Mouse (Mus musculus) embryonic facial prominence, embryonic 15.5 days (tissue): ENCODE results near the gene Cars. TPM values are rescaled to one million over a fixed set of nuclear protein-coding genes. Genes with fewer than 3 reads are reported as not detected.

Experiments
- ATAC-seq: fragments of 200-750 bp; cut with Nextera tagmentation; 2 replicates; pipeline ENCODE4 v1.8.0; 2017; ENCODE audit warnings: low read depth, moderate TSS enrichment; ENCODE audit not compliant: insufficient number of reproducible peaks, low FRiP score, low TSS enrichment
- H3K27ac ChIP-seq: fragments of 300-500 bp; sonication (generic); replicated peaks from 2 replicates; pipeline ENCODE4 v1.5.1; 2015; ENCODE audit warnings: mild to moderate bottlenecking, inconsistent platforms
- H3K27me3 ChIP-seq: fragments of 300-500 bp; sonication (generic); 2 replicates; pipeline ENCODE4 v1.6.1; 2015; ENCODE audit warnings: inconsistent platforms
- H3K36me3 ChIP-seq: fragments of 300-500 bp; sonication (generic); 2 replicates; pipeline ENCODE4 v1.6.1; 2015; ENCODE audit warnings: mild to moderate bottlenecking, inconsistent platforms
- H3K4me1 ChIP-seq: fragments of 300-500 bp; sonication (generic); 2 replicates; pipeline ENCODE4 v1.6.1; 2015; ENCODE audit warnings: inconsistent platforms
- H3K4me2 ChIP-seq: fragments of 300-500 bp; sonication (generic); replicated peaks from 2 replicates; pipeline ENCODE4 v1.6.1; 2015; ENCODE audit warnings: mild to moderate bottlenecking, inconsistent platforms
- H3K4me3 ChIP-seq: fragments of 300-500 bp; sonication (generic); replicated peaks from 2 replicates; pipeline ENCODE4 v1.5.1; 2015; ENCODE audit warnings: mild to moderate bottlenecking, inconsistent platforms
- H3K9ac ChIP-seq: fragments of 300-500 bp; sonication (generic); 2 replicates; pipeline ENCODE4 v1.6.1; 2015; ENCODE audit warnings: inconsistent platforms
- H3K9me3 ChIP-seq: fragments of 300-500 bp; sonication (generic); replicated peaks from 2 replicates; pipeline ENCODE4 v1.6.1; 2016; ENCODE audit warnings: inconsistent platforms
- WGBS: fragments of 180-500 bp; shearing (Covaris S2); methylation state at CpG from one replicate; pipeline ENCODE4 v1.1.7; 2015; 5-methylcytosine and 5-hydroxymethylcytosine counted together
- polyA plus RNA-seq: library from polyadenylated mRNA; unstranded; fragments of >200 nt; fragmentation: Nextera tagmentation; extraction: Ambion mirVana; gene quantifications from 2 replicates; pipeline ENCODE4 v1.2.1, GENCODE M21; 2015

The Cars gene
- polyA plus RNA-seq, 1 experiment from 2014 or later, result 63.3 TPM

GRCm38 (mm10) chr7:143583025-143583424 is 16.9 kb downstream of the Cars start:
- no peak for ATAC-seq
- Histone ChIP-seq H3K4me1 (no peaks in the 10 kb centered on the region), H3K9me3 (no peaks in the 10 kb centered on the region), H3K4me3 (no peak overlapping the region), H3K9ac (no peak overlapping the region), H3K4me2 (no peak overlapping the region), H3K27ac (no peak overlapping the region), H3K27me3 (no peaks in the 10 kb centered on the region), H3K36me3 (peaks cover 89% of the 10 kb centered on the region)
- WGBS, result 90% methylated on average over 5 of the region's 5 CpGs

DNA sequence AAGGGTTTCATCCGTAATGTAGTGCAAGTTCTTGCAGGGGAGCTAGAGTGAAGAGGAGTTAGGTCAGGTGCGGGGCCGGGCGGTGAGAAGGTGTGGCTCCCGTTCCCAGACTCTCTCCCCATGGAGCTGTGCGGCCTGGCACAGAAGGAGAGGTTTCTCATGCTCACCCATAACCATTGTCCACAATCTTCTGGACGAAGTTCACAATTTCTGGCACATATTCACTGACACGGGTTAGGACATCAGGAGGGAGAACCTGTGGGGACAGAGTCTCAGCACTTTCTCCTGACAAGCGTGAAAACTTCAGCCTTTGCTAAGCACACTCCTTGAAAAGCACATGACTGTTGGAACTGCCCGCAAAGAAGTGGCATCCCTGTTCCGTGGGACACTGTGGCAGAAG is 24.1 kb downstream of the Cars start:
- Histone ChIP-seq H3K9ac (no peak overlapping the region), H3K4me3 (no peak overlapping the region), H3K27me3 (no peaks in the 10 kb centered on the region), H3K9me3 (no peaks in the 10 kb centered on the region), H3K4me2 (no peak overlapping the region), H3K27ac (no peak overlapping the region), H3K4me1 (no peaks in the 10 kb centered on the region), H3K36me3 (peaks cover 94% of the 10 kb centered on the region)
- 94% methylated on average over 11 of the region's 11 CpGs for WGBS
- ATAC-seq, result no peak

DNA sequence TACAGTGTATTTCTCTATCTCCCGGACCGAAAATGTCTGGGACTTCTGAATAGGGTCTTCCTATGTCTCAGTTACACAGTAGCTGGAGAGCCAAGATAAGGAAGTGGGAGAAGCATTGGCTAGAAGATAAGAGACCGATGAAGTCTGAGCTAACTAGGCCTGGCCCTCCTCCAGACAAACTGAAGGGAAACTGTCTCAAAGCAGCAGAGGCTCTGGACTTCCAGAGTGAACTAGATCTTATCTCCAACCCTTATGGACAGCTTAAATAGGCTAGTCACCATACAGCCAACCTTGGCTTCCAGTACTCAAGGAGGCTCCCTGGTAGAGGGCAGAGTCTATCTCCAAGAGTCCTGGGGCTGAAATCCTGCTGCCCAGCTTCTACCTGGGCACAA is 34.2 kb downstream of the Cars start:
- Histone ChIP-seq H3K4me2 (no peak overlapping the region), H3K4me1 (no peaks in the 10 kb centered on the region), H3K27me3 (no peaks in the 10 kb centered on the region), H3K36me3 (peaks cover 96% of the 10 kb centered on the region), H3K9me3 (no peaks in the 10 kb centered on the region), H3K9ac (no peak overlapping the region), H3K27ac (no peak overlapping the region), H3K4me3 (no peak overlapping the region)
- no peak for ATAC-seq
- 94% methylated on average over 3 of the region's 3 CpGs for WGBS

DNA sequence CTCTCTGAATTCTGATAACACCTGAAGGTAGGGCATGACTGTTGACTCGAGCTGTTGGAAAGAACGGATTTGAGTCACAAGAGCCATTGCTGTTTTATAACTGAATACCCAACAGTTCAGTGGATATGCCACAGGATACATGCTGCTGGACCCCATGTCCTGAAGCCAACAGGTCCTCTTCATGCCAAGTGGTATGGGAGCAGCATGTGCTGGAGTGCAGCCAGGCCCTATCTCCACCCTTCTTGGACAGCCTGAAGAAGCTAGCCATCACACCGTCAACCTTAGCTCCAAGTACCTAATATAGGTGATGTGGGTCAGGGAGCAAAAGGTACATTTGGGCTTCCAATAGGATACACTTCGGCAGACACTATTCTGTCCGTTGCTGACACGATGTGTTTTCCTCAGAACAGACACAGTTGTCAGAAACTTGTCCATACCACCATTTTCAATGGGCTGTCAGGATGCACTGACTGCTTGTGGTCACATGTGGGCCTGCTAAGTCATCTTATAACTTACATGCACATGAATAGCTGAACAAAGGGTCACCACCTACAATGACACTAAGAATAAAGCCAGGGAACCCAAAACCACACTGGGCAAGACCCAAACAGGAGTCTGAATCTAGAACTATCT is 34.8 kb downstream of the Cars start:
- WGBS, result 92% methylated on average over 6 of the region's 6 CpGs
- H3K36me3 ChIP-seq, result peaks cover 96% of the 10 kb centered on the region
- H3K4me2 ChIP-seq, result no peak overlapping the region
- no peak overlapping the region for H3K4me3 ChIP-seq
- no peaks in the 10 kb centered on the region for H3K27me3 ChIP-seq
- no peak for ATAC-seq
- H3K9ac ChIP-seq, result no peak overlapping the region
- no peaks in the 10 kb centered on the region for H3K9me3 ChIP-seq
- no peaks in the 10 kb centered on the region for H3K4me1 ChIP-seq
- no peak overlapping the region for H3K27ac ChIP-seq

DNA sequence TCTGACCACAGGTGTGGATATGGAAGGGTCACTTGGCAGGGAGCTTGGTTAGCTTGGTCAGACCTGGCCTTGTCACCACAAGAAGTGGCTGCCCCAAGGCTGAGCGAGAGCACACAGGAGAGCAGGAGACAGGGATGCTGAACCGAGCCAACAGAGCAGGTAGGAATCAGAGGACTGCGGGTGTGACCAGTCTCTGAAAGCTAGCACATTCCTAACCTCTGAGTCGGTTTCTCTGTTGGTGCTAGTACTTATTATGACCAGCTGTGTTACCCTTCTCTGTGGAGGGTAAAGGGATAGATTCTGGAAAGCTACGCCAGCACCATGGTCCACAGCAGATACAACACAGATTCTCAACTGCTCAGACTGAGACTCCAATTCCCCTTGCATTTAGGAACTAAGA is 36.1 kb downstream of the Cars start:
- no peak overlapping the region for H3K4me2 ChIP-seq
- no peak for ATAC-seq
- WGBS, result 73% methylated on average over 5 of the region's 5 CpGs
- no peak overlapping the region for H3K4me3 ChIP-seq
- H3K4me1 ChIP-seq, result no peaks in the 10 kb centered on the region
- no peaks in the 10 kb centered on the region for H3K9me3 ChIP-seq
- no peak overlapping the region for H3K27ac ChIP-seq
- H3K36me3 ChIP-seq, result peaks cover 95% of the 10 kb centered on the region
- H3K9ac ChIP-seq, result no peak overlapping the region
- no peaks in the 10 kb centered on the region for H3K27me3 ChIP-seq

DNA sequence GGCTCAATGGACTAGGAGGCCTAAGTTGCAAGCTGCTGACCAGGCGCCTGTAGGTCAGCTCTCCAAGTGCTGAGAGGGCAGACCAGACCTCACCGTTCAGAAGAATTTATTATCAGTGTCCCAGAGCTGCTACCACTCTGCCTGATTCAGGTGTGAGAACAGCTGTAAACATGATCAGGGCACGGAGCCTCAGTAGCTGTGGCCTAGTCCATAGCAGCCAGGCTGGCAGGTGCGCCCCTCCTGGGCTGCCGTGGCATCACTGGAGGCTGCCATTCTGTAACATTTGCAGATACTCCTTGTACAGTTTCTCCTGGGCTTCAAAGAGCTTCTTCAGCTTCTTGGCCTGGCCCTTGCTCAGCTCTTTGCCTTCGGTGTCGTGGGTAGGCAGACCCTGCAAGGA is 42.3 kb downstream of the Cars start:
- peaks cover 81% of the 10 kb centered on the region for H3K36me3 ChIP-seq
- H3K27me3 ChIP-seq, result no peaks in the 10 kb centered on the region
- no peak for ATAC-seq
- H3K4me2 ChIP-seq, result no peak overlapping the region
- H3K4me3 ChIP-seq, result no peak overlapping the region
- 93% methylated on average over 7 of the region's 7 CpGs for WGBS
- no peak overlapping the region for H3K9ac ChIP-seq
- no peaks in the 10 kb centered on the region for H3K4me1 ChIP-seq
- no peaks in the 10 kb centered on the region for H3K9me3 ChIP-seq
- no peak overlapping the region for H3K27ac ChIP-seq

DNA sequence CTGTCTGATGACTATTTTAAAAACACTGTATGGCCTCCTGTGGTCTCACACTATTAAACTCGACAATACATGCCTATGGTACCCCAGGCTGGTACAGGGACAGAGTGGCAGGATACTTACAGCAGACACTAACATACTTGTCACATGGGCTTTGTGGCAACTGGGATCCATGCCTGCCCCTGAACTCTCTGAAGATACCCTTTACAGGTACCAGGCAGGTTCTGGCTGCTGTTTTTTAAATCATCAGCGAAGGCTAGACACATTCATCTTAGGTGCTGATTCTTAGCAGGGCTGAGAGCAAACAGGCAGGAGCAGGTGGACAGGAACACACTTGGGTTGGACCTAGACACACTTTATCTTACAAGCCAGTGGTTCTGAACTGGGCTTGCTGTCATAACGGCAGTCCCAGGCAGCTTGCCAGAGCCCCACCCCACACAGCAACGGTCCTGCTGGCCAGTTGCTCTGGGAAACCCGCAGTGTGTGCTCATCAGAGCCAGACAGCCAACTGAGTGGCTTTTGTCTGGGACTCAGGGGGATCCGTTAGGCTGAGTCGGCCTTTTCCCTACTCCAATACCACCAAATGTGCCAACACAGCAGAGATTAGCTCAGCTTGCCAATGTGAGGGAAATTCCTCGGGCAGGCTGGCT is 42.8 kb downstream of the Cars start:
- H3K4me1 ChIP-seq, result no peaks in the 10 kb centered on the region
- H3K4me2 ChIP-seq, result no peak overlapping the region
- no peak overlapping the region for H3K27ac ChIP-seq
- WGBS, result 87% methylated on average over 8 of the region's 8 CpGs
- H3K36me3 ChIP-seq, result peaks cover 76% of the 10 kb centered on the region
- no peaks in the 10 kb centered on the region for H3K27me3 ChIP-seq
- H3K9me3 ChIP-seq, result no peaks in the 10 kb centered on the region
- H3K9ac ChIP-seq, result no peak overlapping the region
- H3K4me3 ChIP-seq, result no peak overlapping the region
- 0 out of 2 replicates have a peak, but pooled peaks have one; percentile 37 for ATAC-seq

DNA sequence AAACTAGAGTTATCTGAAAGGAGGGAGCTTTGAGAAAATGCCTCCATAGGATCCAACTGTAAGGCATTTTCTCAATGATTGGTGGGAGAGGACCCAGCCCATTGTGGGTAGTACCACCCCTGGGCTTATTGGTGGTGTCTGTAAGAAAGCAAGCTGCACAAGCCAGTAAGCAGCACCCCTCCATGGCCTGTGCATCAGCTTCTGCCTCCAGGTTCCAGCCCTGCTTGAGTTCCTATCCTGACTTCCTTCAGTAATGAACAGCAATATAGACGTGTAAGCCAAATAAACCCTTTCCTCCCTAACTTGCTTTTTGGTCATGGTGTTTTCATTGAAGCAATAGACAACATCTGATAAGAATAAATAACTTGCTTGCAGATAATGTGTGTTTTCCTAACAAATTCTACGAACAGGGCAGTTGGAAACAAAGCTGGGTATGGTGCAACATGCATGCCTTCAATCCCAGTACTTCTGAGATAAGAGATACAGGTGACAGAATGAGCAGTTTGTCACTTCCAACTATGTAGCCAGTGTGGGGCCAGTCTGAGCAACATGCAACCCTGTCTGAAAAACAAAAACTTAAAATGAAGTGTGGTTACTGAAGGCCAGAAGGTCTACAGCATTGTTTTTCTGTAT is 50.2 kb downstream of the Cars start:
- Histone ChIP-seq H3K27ac (peak overlapping the region; percentile 81), H3K9me3 (no peaks in the 10 kb centered on the region), H3K4me2 (peak overlapping the region; percentile 61), H3K4me1 (peaks cover 26% of the 10 kb centered on the region), H3K27me3 (no peaks in the 10 kb centered on the region), H3K4me3 (peak overlapping the region; percentile 97), H3K9ac (peak overlapping the region; percentile 31), H3K36me3 (peaks cover 7% of the 10 kb centered on the region; the same call in 1 of the 2 replicates)
- ATAC-seq, result no peak
- 32% methylated on average over 2 of the region's 2 CpGs for whole genome bisulfite sequencing

GRCm38 (mm10) chr7:143548976-143549457 is 50.9 kb downstream of the Cars start, which contains the start of gene Nap1l4:
TSS of gene Nap1l4 (minus strand) at chr7:143549106.
- peak; percentile 100 for ATAC-seq
- peak within 1 kb of the TSS; percentile 92 for H3K27ac ChIP-seq
- peak within 1 kb of the TSS; percentile 87 for H3K9ac ChIP-seq
- peaks cover 26% of the 10 kb centered on the region for H3K4me1 ChIP-seq
- peak within 1 kb of the TSS; percentile 97 for H3K4me3 ChIP-seq
- H3K4me2 ChIP-seq, result peak within 1 kb of the TSS; percentile 61
- H3K36me3 ChIP-seq, result 0 out of 2 replicates have a peak, but pooled peaks cover 2% of the 10 kb centered on the region
- no peaks in the 10 kb centered on the region for H3K27me3 ChIP-seq
- no peaks in the 10 kb centered on the region for H3K9me3 ChIP-seq
- under 1% methylated on average over 43 of the region's 43 CpGs for WGBS

- Histone ChIP-seq H3K27me3 (no peaks in the 10 kb centered on the region), H3K27ac (peak overlapping the region; percentile 92), H3K36me3 (no peaks in the 10 kb centered on the region), H3K9ac (peak overlapping the region; percentile 87), H3K4me1 (peaks cover 30% of the 10 kb centered on the region), H3K9me3 (no peaks in the 10 kb centered on the region), H3K4me3 (peak overlapping the region; percentile 97), H3K4me2 (peak overlapping the region; percentile 57)
- under 1% methylated on average over 56 of the region's 63 CpGs for WGBS
- ATAC-seq, result peak; percentile 75
These were observed 51.5 kb downstream of the Cars start for GRCm38 (mm10) chr7:143548231-143548961.

DNA sequence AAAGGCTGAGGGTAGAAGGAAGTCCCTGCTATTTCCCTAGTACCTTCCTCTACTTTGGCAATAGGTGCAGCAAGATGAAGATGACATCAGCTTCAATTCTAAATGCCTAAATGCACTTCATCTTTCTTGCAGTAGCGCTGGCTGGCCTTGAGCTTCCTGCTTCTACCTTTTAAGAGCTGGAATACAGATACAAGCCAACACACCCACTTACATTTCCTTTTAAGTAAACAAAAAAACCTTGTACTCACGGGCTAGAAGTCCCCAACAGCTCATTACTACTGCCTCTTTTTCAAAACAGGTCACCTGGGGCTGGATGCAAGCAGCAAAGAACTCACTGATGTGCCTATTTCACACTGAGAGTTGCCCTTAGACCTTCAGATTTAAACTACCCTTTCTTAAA is 53.3 kb downstream of the Cars start:
- Histone ChIP-seq H3K4me1 (peaks cover 37% of the 10 kb centered on the region), H3K27me3 (no peaks in the 10 kb centered on the region), H3K36me3 (no peaks in the 10 kb centered on the region), H3K4me2 (no peak overlapping the region), H3K9me3 (no peaks in the 10 kb centered on the region), H3K27ac (no peak overlapping the region), H3K4me3 (no peak overlapping the region), H3K9ac (no peak overlapping the region)
- no peak for ATAC-seq
- 57% methylated on average over 2 of the region's 2 CpGs for WGBS
